Mouse (Mus musculus) kidney, adult 18-20 months (tissue): ENCODE results near the gene Gpm6a.
"Not testable (repeated sequence)": the region's sequence is repeated elsewhere in the genome, so short reads cannot be mapped to it uniquely, and the experiment has no call there.

Source experiments
- DNase-seq: peaks from one replicate; pipeline ENCODE4 v3.0.0; 2021

Gpm6a gene

DNA sequence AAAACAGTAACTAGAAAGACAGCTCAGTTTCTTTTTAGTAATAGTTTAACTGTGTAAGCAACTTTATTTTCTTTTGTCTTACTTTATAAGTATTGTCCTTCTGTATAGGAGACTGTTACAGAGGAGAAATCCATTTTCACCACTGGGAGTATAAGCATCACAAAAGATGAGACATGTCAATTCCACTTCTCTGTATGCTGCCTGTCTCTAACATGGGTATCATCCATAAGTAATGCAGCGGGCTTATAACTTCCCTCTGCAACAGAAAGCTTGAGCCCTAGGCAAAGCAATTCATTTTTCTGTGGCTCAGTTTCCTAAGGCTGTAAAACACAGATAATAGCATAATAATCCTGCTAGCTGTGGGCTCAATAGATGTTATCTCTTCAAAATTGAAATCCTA lies 62.4 kb downstream of the Gpm6a start:
- DNase-seq, result no peak

DNA sequence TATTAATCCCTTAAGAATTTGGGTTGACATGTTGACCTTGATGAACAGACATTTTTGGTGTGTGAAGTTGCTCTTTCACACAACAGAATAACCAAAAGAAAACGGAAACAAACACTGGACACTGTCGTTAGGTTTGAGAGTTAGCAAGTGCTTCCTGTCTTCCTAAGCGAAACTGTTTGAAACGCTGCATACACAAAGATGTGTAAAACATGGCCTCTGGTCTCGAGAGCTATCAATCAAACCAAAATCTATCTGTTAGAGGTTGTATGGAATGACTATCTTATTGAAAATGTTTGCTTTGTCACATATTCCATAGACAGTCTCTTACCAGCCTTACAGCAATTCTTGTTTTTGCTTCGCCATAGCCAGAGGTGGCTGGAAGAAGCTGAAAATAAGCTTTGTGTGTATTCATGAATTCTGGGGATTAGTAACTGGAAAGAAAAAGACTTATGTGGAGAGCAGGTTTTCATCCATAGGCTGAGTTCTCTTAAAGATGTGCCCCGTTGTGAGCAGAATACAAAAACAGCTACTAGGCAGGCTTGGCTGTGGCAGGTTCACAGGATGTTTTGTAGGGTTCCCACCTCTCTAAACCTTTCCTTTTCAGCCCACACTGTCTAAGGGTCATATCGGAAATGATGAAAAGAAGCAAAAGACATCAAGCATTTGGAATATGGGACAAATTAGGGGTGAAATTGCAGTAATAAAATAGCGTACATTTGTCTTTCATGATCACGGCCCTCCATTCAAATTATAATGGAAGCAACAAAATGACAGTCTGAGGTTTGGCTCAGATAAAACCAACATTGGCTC lies 71.4 kb downstream of the Gpm6a start:
- DNase-seq, result no peak

DNA sequence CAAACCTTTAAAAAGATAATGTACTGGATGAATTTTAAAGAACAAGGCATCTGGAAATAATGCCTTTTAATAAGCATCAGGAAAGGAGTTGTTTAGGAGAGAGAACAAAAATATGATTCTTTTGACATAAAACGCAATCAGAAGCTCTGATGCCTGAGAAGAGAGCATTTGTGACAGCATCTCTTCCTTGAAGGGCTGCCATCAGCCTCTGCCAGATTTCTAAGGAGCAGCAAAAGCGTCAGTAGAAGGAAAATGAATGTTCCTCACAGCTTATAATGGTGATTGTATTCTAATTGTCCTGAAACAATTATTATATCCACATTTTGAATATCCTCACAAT lies 72.0 kb downstream of the Gpm6a start:
- DNase-seq, result no peak

DNA sequence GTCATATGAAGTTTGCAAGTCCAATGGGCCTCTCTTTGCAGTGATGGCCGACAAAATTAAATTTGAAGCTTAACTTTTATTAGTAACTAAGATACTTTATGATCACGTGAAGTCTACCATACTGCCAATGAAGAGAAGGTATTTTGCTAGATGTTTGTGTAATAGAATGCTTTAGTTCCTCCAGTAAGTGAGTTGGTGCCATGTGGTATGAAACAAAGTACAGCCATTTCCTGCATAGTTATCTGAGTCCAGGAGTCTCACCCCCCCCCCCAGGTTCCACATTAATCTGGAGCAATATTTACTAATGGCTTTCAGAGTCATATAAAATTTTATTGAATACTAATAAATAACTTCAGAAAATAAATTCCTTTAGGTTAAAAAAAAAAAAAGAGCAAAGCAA lies 73.7 kb downstream of the Gpm6a start:
- no peak for DNase-seq

DNA sequence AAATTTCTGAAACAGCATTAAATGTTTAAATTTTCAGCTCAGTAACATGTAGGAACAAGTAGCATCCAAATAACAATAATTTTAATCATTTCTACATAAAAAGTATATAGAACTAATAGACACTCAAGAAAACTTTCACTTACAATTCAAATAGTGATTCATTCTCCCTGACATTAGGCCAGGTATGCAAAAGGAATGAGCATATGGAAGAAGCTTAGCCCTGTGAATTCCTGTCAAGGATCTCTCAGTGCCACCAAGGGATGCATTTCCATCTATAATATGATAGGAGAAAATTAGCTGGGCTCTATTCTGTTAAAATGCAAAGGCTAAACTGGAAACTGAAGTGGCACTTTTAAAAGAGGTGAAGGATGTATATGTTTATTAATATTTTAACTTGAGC lies 76.5 kb downstream of the Gpm6a start:
- DNase-seq, result no peak

DNA sequence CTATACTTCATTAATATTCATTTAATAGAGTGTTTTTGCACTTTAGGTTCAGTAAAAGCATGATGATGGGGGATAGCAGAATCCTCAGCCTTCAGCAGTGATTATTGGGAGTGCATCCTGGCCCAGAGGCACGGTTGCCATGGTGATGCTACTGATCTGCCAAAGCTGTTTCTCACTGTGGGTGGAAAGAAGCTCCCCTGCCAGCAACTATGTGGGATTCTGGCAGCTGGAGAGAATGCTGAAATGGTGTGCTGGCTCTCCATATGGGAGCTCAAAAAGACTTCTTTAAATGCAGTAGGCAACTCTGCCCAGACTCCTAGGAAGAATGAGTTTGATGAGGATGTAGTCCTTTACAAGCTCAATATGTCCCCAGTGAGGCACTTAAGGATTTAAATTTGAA lies 79.7 kb downstream of the Gpm6a start:
- no peak for DNase-seq

DNA sequence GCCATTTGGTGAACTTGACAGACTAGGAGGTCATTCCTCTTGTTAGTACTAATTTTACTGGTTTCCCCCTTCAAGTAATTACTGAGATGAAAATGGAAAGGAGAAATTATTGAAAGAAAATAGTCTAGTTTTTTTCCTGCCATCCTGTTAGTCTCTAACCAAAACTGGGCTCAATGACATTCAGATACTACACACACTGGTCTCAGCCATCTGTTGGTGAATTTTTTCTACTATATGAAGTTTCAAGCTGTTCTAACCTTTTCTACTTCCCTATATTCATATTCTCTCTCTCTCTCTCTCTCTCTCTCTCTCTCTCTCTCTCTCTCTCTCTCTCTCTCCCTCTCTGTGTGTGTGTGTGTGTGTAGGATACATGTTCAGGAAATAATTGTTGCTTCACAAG lies 80.8 kb downstream of the Gpm6a start:
- no peak for DNase-seq

DNA sequence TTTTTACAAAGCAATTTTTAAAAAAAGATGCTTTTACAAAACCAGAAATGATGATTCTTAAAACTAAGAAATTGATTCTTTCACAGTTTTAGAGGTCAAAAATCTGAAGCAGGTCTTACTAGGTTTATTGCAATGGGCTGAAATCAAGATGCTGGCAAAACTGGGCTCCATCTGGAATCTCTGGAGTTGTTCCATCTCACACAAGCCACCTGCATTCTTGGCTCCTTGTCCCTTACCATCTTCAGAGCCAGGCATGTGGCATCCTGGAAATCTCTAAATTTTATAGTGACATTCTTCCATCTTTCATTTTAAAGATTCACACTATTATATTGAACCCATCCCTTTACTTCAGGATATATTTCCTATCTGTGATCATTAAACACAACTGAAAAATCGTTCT lies 88.3 kb downstream of the Gpm6a start:
- DNase-seq, result no peak

DNA sequence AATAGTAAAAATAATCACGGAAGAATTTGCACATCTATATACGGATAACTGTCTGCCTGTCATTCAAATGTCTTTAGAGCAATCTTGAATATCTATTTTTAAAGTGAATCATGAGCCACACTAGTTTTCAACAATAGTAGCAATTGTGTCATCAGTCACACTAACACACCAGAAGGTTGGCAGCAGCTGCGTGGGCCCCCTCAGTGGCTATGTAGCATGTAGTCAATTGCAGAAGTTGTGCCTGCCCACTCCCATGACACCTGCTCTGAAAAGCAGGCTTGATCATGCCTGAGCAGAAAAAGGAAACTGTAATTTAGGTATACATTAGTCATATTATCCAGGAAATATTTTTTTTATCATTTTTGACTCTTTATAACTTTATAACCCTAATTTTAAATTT lies 93.8 kb downstream of the Gpm6a start:
- no peak for DNase-seq

DNA sequence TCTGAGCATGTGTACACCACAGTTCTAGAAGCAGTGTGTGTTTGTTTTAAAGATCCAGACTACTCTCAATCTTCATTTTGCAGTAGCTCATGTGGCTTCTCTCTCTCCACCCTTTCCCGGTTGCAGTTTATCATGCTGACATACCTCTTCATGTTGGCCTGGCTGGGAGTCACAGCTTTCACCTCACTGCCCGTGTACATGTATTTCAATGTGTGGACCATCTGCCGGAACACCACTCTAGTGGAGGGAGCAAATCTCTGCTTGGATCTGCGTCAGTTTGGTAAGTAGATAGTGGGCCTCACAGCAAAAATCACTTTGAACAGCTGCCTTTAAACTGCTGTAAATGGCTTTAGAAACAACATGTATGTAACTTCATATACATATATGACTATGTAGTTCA lies 95.3 kb downstream of the Gpm6a start:
- no peak for DNase-seq

DNA sequence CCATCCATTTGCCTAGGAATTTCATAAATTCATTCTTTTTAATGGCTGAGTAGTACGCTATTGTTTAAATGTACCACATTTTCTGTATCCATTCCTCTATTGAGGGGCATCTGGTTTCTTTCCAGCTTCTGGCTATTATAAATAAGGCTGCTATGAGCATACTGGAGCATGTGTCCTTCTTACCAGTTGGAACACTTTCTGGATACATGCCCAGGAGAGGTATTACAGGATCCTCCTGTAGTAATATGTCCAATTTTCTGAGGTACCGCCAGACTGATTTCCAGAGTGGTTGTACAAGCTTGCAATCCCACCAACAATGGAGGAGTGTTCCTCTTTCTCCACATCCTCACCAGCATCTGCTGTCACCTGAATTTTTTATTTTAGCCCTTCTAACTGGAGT lies 114.2 kb downstream of the Gpm6a start:
- not testable (repeated sequence) for DNase-seq

DNA sequence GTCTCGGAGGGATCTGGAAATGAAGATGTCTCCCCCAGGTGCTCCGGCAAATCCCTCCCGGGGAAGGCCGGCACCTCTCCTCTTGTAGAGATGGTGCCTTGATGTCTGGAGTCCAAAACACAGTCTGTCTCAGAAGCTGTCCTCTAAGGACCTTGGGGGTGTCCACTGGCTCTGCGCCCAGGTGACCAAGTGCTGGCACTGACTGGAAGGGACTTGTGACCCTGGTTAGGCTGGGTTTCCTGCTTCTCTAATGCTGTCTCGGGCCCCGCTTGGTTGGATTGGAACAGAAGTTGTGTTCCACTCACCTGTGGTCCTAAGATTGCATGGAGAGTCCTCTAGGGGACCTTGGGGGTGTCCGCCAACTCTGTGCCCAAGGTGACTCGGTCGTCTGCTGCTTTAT lies 118.8 kb downstream of the Gpm6a start:
- no peak for DNase-seq

DNA sequence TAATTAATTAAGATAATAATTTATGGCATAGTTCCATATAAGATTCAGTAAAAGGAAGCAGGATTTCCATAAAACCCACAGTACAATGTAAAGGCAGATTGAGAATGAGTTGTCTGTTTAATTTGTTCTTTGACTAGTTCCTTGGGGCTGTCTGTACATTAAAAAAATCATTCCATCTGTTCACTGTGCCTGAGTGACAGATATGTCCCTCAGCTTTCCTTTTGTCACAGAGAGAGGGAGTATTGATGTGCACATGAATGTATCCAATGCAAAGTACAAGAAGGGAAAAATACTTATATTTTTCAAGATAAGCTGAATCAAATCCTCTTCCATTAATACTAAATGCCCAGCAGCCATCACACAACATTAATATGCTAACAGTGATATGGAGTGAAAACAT lies 147.6 kb downstream of the Gpm6a start:
- DNase-seq, result no peak

DNA sequence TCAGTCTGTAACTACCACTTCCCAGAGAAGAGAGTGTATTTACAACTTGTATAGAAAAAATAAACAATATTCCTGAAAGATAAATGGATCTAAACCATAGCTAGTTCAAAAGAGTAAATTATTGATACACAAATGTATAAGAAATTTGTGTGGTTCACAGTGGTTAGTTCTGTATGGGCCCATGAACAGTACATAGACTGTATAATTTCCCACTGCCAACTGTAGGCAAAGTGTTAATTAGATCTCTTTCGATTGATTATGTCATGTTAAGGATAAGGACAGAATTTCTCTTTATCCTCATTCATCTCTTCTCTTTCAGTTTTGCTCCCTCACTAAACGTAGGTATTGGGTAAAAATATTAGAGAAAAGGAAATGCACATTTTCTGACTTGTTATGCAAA lies 148.4 kb downstream of the Gpm6a start:
- DNase-seq, result no peak

DNA sequence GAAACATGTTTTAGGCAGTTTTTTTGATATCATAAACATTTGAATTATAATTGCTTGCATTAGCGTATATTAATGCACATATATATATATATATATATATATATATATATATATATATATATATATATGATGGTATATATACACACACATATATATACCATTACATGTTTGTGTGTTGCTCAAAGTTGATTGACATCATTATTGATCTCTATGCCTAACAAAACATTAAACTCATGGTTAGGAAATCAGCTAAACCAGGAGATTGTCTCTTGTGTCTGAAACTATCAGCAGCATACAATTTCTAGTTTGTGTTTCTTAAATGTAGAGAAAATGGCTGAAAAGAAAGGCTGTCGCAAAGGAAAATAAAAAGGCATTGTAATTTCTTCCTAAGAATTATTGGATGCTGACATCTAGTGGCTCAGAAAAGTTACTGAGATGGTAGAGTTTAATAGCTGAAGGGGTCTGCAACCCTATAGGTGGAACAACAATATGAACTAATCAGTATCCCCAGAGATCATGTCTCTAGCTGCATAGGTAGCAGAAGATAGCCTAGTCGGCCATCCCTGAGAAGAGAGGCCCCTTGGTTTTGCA lies 149.3 kb downstream of the Gpm6a start:
- no peak for DNase-seq
